Mouse (Mus musculus) heart, embryonic 15.5 days (tissue): ENCODE measurements around the gene Fkbp1a. TPM values are rescaled to one million over a fixed set of nuclear protein-coding genes. Genes with fewer than 3 reads are reported as not detected.
A peak's percentile ranks its signal among the peaks of the same experiment; 100 is the strongest.

Source experiments
- ATAC-seq: fragments of 200-750 bp; cut with Nextera tagmentation; replicated peaks from 2 replicates; pipeline ENCODE4 v1.8.0; 2017; ENCODE audit warnings: low read depth, moderate TSS enrichment; ENCODE audit not compliant: insufficient number of reproducible peaks, insufficient read depth, low FRiP score
- H3K27ac ChIP-seq: fragments of 300-500 bp; sonication (generic); 2 replicates; pipeline ENCODE4 v1.5.1; 2015; ENCODE audit warnings: mild to moderate bottlenecking, inconsistent platforms
- H3K27me3 ChIP-seq: fragments of 300-500 bp; sonication (generic); 2 replicates; pipeline ENCODE4 v1.6.1; 2015; ENCODE audit warnings: inconsistent platforms
- H3K36me3 ChIP-seq: fragments of 300-500 bp; sonication (generic); 2 replicates; pipeline ENCODE4 v1.6.1; 2015; ENCODE audit warnings: mild to moderate bottlenecking, inconsistent platforms
- H3K4me1 ChIP-seq: fragments of 300-500 bp; sonication (generic); replicated peaks from 2 replicates; pipeline ENCODE4 v1.6.1; 2015; ENCODE audit warnings: inconsistent platforms
- H3K4me2 ChIP-seq: fragments of 300-500 bp; sonication (generic); 2 replicates; pipeline ENCODE4 v1.6.1; 2015; ENCODE audit warnings: inconsistent platforms, mild to moderate bottlenecking, moderate library complexity
- H3K4me3 ChIP-seq: fragments of 300-500 bp; sonication (generic); 2 replicates; pipeline ENCODE4 v1.5.1; 2015; ENCODE audit warnings: mild to moderate bottlenecking, inconsistent platforms
- H3K9ac ChIP-seq: fragments of 300-500 bp; sonication (generic); 2 replicates; pipeline ENCODE4 v1.6.1; 2015; ENCODE audit warnings: mild to moderate bottlenecking, inconsistent platforms
- H3K9me3 ChIP-seq: fragments of 300-500 bp; sonication (generic); replicated peaks from 2 replicates; pipeline ENCODE4 v1.6.1; 2016; ENCODE audit warnings: inconsistent platforms
- WGBS: fragments of 180-500 bp; shearing (Covaris S2); methylation state at CpG from one replicate; pipeline ENCODE4 v1.1.7; 2015; ENCODE audit warnings: mixed read lengths; 5-methylcytosine and 5-hydroxymethylcytosine counted together
- polyA plus RNA-seq: library from polyadenylated mRNA; unstranded; fragments of >200 nt; fragmentation: Nextera tagmentation; extraction: Ambion mirVana; gene quantifications from 2 replicates; pipeline ENCODE4 v1.2.1, GENCODE M21; 2015

The Fkbp1a gene
- polyA plus RNA-seq, 1 experiment from 2014 or later, result 630 TPM

DNA sequence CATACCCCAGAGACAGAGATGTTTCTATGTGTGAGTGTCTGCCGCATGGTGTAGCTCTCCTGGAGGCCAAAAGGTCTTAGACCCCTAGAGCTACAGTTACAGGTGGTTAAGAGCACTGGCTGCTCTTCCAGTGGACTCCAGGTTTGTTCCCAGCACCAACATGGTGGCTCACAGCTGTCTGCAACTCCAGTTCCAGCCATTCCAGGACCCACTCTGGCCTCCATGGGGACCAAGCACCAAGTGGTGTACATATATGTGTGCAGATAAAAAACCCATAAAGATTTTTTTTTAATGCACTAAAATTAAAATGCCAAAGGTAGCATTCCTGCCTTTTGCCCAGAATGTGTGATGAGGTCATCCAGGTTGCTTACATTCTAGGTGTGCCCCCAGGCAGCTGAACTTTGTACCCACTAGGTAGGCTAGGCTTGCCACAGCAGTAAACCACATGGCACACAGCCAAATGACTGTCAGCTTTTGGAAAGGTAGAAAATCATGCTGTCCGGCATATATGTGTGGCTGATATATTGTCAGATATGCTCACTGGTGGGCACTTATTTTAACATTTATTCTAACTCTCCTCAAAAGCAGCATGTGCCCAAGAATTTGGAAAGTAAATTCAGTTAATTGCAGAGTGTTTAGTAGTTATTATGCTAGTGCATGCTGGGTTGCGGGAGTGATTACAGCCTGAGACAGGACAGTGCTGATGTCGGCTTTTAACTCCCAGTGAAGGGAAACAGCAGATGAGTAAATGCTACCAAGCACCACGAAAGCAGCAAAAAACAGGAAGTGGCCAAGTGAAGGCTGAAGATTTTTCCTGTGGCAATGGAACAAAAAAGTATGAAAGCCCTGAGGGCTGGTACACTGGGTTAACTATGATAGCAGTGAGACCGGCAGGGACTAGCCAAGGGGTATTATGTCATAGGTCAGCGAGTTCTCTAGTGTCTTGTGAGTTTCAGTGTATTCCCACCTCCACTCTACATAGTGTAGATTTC, 20.9 kb downstream of the Fkbp1a start:
- Histone ChIP-seq H3K9ac (no peak overlapping the region), H3K36me3 (peaks cover 51% of the 10 kb centered on the region), H3K9me3 (no peaks in the 10 kb centered on the region), H3K27me3 (no peaks in the 10 kb centered on the region), H3K4me2 (no peak overlapping the region), H3K4me3 (no peak overlapping the region), H3K4me1 (no peaks in the 10 kb centered on the region), H3K27ac (no peak overlapping the region)
- no peak for ATAC-seq
- 73% methylated on average over 7 of the region's 7 CpGs for WGBS

- Histone ChIP-seq H3K4me1 (no peaks in the 10 kb centered on the region), H3K9ac (no peak overlapping the region), H3K4me3 (no peak overlapping the region), H3K36me3 (peaks cover 44% of the 10 kb centered on the region), H3K9me3 (no peaks in the 10 kb centered on the region), H3K4me2 (no peak overlapping the region), H3K27ac (no peak overlapping the region), H3K27me3 (no peaks in the 10 kb centered on the region)
- ATAC-seq, result no peak
- WGBS, result 69% methylated on average over 1 of the region's 1 CpGs
Observed at GRCm38 (mm10) chr2:151564006-151564405, 21.7 kb downstream of the Fkbp1a start.

GRCm38 (mm10) chr2:151564986-151565385, 22.7 kb downstream of the Fkbp1a start:
- Histone ChIP-seq H3K4me2 (no peak overlapping the region), H3K36me3 (peaks cover 34% of the 10 kb centered on the region), H3K4me3 (no peak overlapping the region), H3K27me3 (no peaks in the 10 kb centered on the region), H3K4me1 (no peaks in the 10 kb centered on the region), H3K9ac (no peak overlapping the region), H3K9me3 (no peaks in the 10 kb centered on the region), H3K27ac (no peak overlapping the region)
- WGBS, result 39% methylated on average over 3 of the region's 3 CpGs
- ATAC-seq, result no peak

- Histone ChIP-seq H3K4me1 (no peaks in the 10 kb centered on the region), H3K27me3 (no peaks in the 10 kb centered on the region)
- WGBS, result 63% methylated on average over 6 of the region's 6 CpGs
Observed at GRCm38 (mm10) chr2:151566856-151567255, 24.6 kb downstream of the Fkbp1a start.

GRCm38 (mm10) chr2:151569452-151569851, 27.2 kb downstream of the Fkbp1a start:
- Histone ChIP-seq H3K27me3 (0 out of 2 replicates have a peak, but pooled peaks cover 3% of the 10 kb centered on the region), H3K4me1 (no peaks in the 10 kb centered on the region), H3K4me2 (no peak overlapping the region), H3K36me3 (no peaks in the 10 kb centered on the region; the same call in 1 of the 2 replicates), H3K9me3 (no peaks in the 10 kb centered on the region), H3K27ac (no peak overlapping the region), H3K9ac (no peak overlapping the region), H3K4me3 (no peak overlapping the region)
- ATAC-seq, result no peak
- 77% methylated on average over 2 of the region's 2 CpGs for WGBS

More at GRCm38 (mm10) chr2:151566856-151567255, 24.6 kb downstream of the Fkbp1a start:
- H3K9me3 ChIP-seq, result no peaks in the 10 kb centered on the region
- ATAC-seq, result no peak
- no peak overlapping the region for H3K4me3 ChIP-seq
- H3K4me2 ChIP-seq, result no peak overlapping the region
- H3K36me3 ChIP-seq, result peaks cover 17% of the 10 kb centered on the region
- no peak overlapping the region for H3K27ac ChIP-seq
- H3K9ac ChIP-seq, result no peak overlapping the region

DNA sequence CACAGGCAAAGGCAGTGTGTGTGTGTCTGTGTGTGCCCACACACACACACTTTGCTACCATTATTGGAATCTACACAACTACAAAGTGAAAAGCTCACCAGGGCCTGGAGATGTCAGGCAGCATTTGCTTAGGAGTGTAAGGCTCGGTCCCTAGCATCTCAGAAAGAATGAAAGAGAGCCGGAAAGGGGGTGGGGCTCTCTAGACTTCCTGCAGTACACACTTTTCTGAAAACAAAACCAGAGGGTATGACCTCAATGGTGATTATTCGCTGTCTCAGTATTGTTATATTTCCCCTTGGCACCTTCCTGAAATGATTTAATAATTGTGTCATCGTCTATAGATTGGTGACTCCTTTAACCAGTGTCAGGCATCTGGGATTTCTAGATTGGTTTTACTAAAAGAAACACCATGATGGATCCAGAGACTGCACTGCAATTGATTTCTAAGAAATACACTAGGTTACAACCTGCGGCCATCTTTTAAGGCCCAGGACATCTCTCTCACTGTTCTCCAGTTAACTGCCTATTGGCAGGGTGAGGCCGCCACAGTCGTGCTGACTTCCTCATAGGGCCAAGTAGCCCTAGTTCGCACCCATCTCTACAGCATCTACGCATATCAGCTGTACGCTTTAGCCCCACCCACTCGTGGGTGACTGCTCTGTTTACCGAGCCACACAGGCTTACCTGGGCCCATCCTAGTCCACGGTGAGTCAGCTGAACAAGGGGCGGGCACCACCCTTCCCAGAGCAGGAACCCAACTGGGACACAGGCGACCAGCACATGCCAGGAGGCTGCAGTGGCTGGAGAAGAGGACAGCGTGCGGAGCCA, 29.8 kb downstream of the Fkbp1a start, which contains the start of gene Sdcbp2:
Sdcbp2 (plus strand) TSS at position 750 of the 828 bp plus-strand sequence.
- Histone ChIP-seq H3K4me3 (no peak within 1 kb of the TSS), H3K27me3 (0 out of 2 replicates have a peak, but pooled peaks cover 3% of the 10 kb centered on the region), H3K27ac (no peak within 1 kb of the TSS), H3K9me3 (no peaks in the 10 kb centered on the region), H3K4me2 (no peak within 1 kb of the TSS), H3K36me3 (no peaks in the 10 kb centered on the region), H3K9ac (no peak within 1 kb of the TSS), H3K4me1 (peaks cover 14% of the 10 kb centered on the region)
- no peak for ATAC-seq
- WGBS, result 63% methylated on average over 17 of the region's 17 CpGs

DNA sequence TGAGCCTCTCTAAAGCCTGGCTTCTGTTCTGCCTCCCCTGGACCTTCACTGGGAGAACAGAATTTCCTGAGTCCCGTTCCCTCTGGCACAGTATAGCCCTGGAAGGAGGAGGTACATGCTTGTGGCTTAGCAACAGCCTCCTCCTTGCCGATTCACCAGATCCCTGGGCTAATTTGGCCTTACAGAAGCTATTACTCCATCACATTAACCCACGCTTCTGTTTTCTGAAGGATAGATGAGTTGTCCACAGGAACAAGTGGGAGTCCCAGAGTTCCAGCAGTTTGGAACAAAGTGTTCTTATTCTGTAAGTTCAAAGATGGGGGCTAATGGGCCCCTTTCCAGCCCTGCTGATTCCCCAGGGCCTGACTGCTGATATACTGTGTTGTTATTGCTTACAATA, 31.4 kb downstream of the Fkbp1a start:
- Histone ChIP-seq H3K27ac (no peak overlapping the region), H3K27me3 (peaks cover 9% of the 10 kb centered on the region; the same call in 1 of the 2 replicates), H3K4me1 (peaks cover 14% of the 10 kb centered on the region), H3K4me2 (no peak overlapping the region), H3K9ac (no peak overlapping the region), H3K9me3 (no peaks in the 10 kb centered on the region), H3K4me3 (no peak overlapping the region), H3K36me3 (no peaks in the 10 kb centered on the region)
- 61% methylated on average over 3 of the region's 3 CpGs for WGBS
- ATAC-seq, result no peak

DNA sequence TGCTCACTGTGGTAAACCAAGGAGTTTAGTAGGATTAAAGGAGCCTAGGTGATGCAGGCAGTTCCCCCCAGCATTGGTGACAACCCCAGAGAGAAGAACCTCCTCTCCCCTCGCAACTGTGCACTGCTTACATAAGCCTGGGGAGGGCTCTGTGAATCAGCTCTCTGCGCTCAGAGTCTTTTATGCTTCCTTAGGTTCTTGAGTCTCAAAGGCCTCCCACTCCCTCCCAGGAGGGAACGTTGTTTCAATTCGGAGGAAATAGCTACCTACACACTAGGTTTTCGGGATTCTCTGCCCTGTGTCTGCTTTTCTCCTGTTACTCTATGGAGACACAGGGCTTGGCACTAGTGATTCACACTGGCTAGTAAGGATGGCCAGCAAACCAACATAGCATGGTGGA, 32.3 kb downstream of the Fkbp1a start:
- WGBS, result 73% methylated on average over 5 of the region's 5 CpGs
- no peaks in the 10 kb centered on the region for H3K36me3 ChIP-seq
- no peaks in the 10 kb centered on the region for H3K9me3 ChIP-seq
- H3K4me3 ChIP-seq, result no peak overlapping the region
- ATAC-seq, result no peak
- H3K27me3 ChIP-seq, result peaks cover 9% of the 10 kb centered on the region; the same call in 1 of the 2 replicates
- peaks cover 14% of the 10 kb centered on the region for H3K4me1 ChIP-seq
- H3K9ac ChIP-seq, result no peak overlapping the region
- H3K27ac ChIP-seq, result no peak overlapping the region
- H3K4me2 ChIP-seq, result no peak overlapping the region

- 26% methylated on average over 7 of the region's 7 CpGs for WGBS
- no peaks in the 10 kb centered on the region for H3K36me3 ChIP-seq
- peaks cover 9% of the 10 kb centered on the region; the same call in 1 of the 2 replicates for H3K27me3 ChIP-seq
- H3K4me3 ChIP-seq, result peak overlapping the region; percentile 51
- no peaks in the 10 kb centered on the region for H3K9me3 ChIP-seq
- peak overlapping the region; percentile 86 for H3K4me2 ChIP-seq
- peaks cover 16% of the 10 kb centered on the region for H3K4me1 ChIP-seq
- H3K27ac ChIP-seq, result peak overlapping the region; percentile 88
- peak overlapping the region; percentile 58; the same call in 1 of the 2 replicates for H3K9ac ChIP-seq
- no peak for ATAC-seq
Observed at GRCm38 (mm10) chr2:151575119-151575698, 32.9 kb downstream of the Fkbp1a start.

DNA sequence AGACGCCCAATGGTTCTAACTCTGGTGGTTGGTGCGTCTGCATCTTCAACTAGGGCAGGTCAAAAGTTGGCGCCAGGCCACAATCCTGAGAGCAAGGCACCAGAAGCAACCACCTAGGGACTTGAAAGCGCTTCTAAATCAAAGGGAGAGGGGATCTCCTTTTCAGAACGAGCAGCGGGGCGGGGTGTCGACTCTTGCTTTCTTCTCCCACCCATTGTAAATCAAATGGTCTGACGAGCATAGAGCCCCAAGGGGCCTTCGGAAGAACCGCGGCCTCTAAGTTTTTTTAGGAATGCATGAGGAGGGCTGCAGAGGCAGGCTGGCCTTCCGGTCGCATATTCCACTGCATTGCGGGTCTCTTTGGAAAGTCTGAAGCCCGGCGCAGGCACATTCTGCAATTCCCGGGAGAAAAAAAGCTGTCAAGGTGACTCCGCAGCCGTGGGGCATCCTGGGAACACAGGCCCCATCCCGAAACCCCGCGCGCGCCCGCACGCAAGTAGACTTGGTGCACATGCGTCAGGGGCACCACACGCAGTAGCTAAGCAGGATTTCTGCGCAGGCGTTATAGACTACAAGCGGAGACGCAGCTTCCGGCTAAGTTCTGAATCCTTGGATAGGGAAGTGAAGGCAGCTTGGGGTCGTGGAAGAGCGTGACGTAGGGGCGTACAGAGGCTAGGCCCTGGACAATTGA, 33.6 kb downstream of the Fkbp1a start:
- peaks cover 9% of the 10 kb centered on the region; the same call in 1 of the 2 replicates for H3K27me3 ChIP-seq
- peak overlapping the region; percentile 58 for H3K9ac ChIP-seq
- peak; percentile 86 for ATAC-seq
- H3K36me3 ChIP-seq, result no peaks in the 10 kb centered on the region
- 2% methylated on average over 38 of the region's 38 CpGs for WGBS
- peak overlapping the region; percentile 51 for H3K4me3 ChIP-seq
- peak overlapping the region; percentile 88 for H3K27ac ChIP-seq
- H3K4me2 ChIP-seq, result peak overlapping the region; percentile 86
- H3K4me1 ChIP-seq, result peaks cover 21% of the 10 kb centered on the region
- no peaks in the 10 kb centered on the region for H3K9me3 ChIP-seq
